Mouse (Mus musculus): Measurements from ENCODE around the gene Hk2.

- TF ChIP-seq CTCF (conservative IDR thresholded peaks at IDR 0.05; ENCODE audit: low read length) (no peak), POU5F1 (IDR thresholded peaks at IDR 0.05; ENCODE audit: borderline replicate concordance, low read length) (no peak), NANOG (IDR thresholded peaks at IDR 0.05; ENCODE audit: borderline replicate concordance, low read length) (no peak)
These were observed 2.9 kb upstream of the Hk2 start for GRCm38 (mm10) chr6:82777124-82777654.

Measured in E14TG2a.4 (cell line).